Mouse (Mus musculus): Measurements from ENCODE around the gene Ralgds.
"Not testable (repeated sequence)": the region's sequence is repeated elsewhere in the genome, so short reads cannot be mapped to it uniquely, and the experiment has no call there.

The Ralgds gene

DNA sequence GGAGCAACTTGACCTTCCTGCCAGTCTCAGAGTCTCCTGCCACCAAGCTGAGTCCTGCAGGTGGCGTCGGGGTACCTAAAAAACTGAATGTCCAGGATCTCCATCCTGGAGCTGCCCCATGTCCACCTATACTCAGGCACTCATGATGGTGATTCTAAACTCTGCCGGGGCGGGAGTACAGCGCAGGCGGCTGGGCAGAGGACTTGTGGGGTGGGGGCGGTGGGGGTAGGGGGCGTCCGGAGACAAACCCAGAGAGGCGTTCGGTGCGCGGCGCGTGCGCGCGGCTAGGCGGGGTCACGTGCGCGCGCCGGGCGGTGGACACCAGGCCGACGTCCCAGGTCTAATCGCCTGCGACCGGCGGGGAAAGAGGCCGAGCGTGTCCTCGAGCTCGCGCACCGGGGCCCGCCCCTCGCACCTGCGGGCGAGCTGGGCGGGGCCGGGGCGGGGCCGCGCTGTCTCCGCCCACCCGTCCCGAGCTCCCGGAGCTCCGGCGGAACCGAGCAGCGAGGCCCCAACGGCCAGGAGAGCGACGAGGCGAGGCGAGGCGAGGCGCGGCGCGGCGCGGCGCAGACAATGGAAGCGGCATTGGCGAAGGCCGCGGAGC lies at the start of gene Ralgds:
Ralgds (plus strand) TSS at position 328 of the 604 bp plus-strand sequence.
- DNase-seq (ENCODE audit: extremely low spot score, low spot score) = peak; percentile 72

DNA sequence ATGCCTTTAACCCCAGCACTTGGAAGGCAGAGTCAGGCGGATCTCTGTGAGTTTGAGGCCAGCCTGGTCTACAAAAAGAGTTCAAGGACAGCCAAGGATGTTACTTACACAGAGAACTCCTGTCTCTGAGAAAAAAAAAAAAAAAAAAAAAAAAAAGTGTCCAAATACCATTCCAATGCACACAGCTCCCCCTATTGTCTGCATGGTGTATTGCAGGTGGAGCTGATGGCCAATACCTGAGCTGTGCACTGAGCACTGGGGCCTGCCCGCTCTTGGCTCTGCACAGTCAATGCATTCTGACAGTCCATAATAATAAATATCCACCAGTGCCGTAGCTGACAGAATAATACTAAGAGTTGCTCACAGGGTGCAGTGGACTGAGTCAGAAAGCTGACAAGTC lies 49.0 kb upstream of the Ralgds start:
- DNase-seq (ENCODE audit: extremely low spot score, low spot score) = peak; percentile 63

DNA sequence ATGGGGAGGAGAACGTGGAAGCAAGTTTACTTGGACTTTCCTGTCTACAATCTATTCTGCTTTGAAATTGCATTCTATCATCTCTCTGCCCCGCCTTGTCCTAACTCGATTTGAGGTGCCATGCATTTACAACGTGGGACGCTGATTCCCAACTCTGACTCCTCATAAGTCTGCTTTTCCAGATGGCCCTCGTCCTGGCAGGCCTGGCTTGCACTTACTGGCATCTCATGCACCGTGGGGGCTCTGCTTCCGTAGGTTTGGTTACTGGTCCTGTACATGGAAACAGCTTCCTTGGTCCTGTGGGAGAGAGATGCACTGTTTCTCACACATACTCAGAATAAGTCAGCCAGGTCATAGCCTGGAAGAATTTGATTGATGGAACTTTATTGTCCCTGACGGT lies 48.0 kb upstream of the Ralgds start:
- DNase-seq (ENCODE audit: extremely low spot score, low spot score) = no peak

DNA sequence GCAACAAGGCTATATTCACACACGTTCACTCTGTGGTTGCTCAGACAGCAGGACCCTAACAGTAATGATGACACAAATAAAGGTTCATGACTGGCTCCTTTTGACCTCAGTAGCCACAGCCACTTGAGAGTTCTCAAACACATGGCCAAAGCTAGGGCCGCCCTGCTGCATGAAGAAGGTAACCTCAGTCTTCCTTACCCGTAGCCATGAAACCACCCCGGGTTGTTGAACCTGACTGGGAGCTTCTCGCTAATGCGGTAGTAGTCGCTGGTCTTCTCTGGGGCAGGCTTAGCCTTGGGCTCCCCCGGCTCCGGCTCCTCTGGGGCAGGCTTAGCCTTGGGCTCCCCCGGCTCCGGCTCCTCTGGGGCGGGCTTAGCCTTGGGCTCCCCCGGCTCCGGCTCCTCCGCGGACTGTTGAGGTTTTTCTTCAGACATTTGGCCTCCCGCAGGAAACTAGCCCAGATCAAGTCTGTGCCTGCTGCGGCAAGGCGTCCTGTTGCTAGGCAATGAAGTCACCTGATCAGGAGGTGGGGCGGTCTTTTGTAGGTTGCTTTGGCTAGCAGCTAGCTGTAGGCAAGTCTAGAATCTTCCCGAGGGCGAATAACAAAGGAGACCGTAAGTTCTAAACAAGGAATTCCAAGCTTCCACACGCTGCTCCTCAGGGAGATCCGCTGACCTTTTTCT lies 46.9 kb upstream of the Ralgds start, which contains the start of gene 1700007K13Rik:
1700007K13Rik (minus strand) TSS at position 497 of the 683 bp plus-strand sequence.
- peak; percentile 74 for DNase-seq (ENCODE audit: extremely low spot score, low spot score)

DNA sequence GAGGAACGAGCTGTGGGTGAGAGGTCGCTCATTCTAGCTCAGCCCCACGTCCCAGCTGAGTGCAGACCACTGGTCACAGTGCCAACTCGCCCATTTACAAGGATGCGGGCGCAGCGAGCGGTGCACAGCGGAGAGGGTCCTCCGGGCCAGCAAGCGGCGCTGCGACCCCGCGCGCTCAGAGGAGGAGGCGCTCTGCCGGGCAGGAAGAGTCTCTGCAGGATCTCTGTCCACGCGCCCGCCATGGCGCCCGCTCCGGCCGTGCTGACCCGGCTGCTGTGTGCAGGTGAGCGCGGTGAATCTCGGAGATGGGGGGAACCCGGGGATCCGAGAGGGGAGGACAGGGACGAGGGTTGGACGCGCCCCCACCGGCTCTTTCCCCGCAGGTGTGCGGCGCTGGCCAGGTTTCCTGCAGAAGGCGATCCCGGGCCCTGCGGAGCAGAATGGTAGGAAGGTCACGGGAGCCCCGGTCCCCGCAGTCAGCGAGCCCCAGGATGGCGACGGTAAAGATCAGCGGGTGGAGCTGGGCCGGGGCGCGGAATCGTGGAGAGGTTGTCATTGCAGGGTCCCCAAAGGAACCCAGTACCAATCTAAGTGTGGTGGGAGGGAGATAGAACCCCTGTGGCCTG lies 45.0 kb upstream of the Ralgds start, which contains the start of gene Mrps2:
Mrps2 (plus strand) TSS at position 207 of the 626 bp plus-strand sequence.
- DNase-seq (ENCODE audit: extremely low spot score, low spot score) = peak; percentile 93

DNA sequence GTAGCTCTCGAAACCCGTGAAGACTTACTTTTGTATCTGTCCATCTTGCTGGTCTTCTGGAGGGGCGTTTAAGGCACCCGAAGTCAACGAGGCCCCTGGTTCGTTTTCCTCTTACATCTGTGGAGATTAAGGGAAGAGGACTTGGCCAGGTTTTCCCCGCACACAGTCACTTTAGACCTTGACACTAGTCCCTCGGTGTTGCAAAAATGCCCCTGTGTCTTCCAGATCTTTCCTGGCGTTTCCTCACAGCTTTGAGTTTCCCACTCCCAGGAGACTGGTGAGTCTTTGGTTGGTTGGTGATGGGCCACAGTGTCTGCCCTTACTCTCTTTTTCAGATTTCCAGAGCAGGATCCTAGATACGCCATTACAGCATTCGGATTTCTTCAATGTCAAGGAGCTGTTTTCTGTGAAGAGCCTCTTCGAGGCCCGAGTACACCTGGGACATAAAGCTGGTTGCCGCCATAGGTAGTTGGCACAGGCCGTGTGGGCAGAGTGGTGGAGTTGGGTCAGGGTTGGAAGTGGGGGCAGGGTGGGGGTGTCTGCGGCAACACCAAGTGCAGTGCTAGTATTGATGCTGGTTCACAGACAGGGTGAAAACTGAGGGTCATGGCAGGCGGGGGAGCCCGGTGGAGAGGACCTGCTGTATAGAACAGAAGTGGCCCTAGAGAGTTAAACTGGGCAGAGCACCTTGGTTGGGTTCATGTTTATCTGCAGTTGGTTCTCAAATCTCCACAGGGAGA lies 44.3 kb upstream of the Ralgds start:
- no peak for DNase-seq (ENCODE audit: extremely low spot score, low spot score)

DNA sequence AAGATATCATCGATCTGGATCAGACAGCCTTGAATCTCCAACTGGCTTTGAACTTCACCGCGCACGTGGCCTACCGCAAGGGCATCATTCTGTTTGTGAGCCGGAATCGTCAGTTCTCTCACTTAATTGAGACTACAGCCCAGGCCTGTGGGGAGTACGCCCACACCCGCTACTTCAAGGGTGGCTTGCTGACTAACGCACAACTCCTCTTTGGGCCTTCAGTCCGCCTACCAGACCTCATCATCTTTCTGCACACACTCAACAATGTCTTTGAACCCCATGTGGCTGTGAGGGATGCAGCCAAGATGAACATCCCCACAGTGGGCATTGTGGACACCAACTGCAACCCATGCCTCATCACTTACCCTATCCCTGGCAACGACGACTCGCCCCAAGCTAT lies 43.5 kb upstream of the Ralgds start:
- DNase-seq (ENCODE audit: extremely low spot score, low spot score) = no peak

DNA sequence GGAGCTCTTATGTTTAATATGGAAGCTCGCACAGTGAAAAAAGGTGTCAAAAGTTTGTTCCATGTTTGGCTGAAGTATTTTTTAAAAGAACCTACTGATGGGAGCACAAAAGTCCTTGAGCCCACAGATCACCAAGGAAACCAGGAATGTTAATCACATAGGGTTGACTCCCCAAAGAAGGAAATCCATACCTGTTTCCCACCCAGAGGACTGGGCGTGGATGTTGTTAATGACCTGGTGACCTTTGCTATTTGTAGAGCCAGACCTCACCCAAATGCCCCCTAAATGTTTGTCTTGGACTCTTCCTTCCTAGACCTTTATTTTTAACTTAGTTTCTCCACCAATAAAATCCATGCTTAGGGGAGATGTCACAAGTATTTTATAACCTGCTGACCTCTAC lies 42.3 kb upstream of the Ralgds start:
- no peak for DNase-seq (ENCODE audit: extremely low spot score, low spot score)

DNA sequence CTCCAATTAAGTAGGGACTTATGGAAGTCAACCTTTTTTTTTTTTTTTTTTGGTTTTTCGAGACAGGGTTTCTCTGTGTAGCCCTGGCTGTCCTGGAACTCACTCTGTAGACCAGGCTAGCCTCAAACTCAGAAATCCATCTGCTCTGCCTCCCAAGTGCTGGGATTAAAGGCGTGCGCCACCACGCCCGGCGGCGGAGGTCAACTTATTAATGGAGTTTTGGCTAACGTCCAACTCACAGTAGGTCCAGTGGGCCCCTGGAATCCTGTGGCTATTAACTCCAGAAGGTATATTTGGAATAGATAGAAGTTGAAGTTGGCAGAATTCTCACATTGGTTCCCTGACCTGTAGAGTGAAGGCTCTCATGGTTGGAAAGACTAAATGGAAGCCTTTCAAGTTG lies 40.9 kb upstream of the Ralgds start:
- DNase-seq (ENCODE audit: extremely low spot score, low spot score) = not testable (repeated sequence)

DNA sequence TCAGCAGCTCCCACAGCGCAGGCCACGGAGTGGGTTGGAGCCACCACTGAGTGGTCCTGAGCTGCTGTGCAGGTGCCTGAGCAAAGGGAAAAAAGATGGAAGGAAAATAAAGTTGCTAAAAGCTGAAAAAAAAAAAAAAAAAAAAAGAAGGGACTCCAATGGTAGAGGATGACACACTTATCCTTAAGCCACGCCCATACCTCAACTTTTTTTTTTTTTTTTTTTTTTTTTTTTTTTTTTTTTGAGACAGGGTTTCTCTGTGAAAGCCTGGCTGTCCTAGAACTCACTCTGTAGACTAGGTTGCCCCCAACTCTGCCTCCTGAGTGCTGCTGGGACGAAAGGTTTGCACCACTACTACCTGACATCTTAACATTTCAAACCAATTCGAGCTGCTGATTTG lies 34.9 kb upstream of the Ralgds start:
- not testable (repeated sequence) for DNase-seq (ENCODE audit: extremely low spot score, low spot score)

DNA sequence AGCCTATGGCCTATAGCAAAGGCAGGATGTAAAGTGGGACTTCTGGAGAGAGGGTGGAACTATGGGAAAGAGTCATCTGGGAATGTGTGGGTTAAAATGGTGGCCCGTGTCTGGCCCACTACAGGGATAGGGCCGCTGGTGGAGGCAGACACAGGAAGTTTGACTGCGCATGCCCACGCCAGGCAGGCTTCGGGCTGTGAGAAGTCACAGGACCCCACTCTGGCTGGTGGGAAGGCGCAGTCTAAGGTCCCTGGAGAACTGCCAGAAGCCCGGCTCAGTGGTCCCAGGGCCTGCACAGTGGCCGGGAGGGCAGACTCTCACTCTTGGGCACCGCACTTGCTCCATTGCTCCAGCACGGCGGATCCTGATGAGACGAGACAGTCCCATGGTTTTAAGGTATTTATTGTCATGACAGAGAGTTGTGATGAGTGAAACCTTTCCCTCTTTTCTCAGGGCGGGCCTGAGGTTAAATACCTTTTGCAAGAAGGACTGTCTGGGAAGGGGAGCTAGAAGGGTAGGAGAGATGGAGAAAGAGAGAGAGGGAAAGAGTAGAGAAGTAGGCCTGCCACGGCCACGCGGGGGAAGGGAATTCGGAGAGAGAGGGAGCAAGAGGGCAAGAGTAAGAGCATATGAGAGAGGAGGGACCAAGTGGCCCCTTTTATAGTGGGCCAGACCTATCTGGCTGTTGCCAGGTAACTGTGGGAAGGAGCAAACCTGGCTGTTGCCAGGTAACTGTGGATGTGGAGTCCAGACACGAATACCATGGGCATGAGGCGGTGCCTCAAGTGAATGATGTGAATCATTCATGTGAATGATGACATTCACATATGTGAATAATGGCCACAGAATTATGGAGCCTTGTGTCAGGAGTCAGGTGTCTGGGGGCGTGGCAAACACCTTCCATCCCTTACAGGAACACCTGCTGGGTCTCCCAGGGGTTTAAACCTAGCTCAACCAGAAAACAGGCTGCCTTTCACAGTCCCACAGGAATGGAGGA lies 33.4 kb upstream of the Ralgds start:
- no peak for DNase-seq (ENCODE audit: extremely low spot score, low spot score)

DNA sequence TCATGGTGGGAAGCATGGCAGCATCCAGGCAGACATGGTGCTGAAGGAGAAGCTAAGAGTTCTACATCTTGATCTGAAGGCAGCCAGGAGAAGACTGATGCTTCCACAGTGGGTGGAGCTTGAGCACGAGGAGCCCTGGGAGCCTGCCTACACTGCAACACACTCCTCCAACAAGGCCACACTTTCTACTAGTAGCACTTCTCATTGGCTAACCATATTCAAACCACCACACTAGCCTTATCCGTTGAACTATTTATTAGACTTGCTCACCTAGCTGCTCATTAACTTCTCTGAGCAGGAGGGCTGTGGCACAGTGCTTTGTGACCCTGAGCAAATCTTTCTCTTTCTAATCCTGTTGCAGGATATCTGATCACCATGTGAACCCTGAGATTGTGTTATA lies 29.1 kb upstream of the Ralgds start:
- DNase-seq (ENCODE audit: extremely low spot score, low spot score) = no peak

DNA sequence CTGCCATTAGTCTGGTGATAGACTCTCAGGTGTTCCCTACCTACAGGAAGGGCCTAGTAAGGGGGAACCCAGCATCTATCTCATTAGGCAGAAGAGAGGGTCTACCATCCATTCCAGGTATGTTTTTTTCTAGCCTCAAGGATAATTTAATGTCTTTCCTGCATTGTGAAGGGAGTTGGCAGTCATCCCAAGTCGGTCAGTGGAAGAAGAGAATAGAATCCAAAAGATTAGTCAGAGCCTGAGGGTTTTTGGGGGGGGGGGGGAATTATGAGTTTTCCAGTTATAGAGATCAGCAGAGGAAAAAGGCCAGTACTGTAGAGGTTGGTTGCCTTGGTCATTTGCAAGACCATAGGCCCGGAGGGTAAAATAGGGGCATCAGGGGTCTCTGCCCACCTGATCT lies 18.4 kb upstream of the Ralgds start:
- no peak for DNase-seq (ENCODE audit: extremely low spot score, low spot score)

DNA sequence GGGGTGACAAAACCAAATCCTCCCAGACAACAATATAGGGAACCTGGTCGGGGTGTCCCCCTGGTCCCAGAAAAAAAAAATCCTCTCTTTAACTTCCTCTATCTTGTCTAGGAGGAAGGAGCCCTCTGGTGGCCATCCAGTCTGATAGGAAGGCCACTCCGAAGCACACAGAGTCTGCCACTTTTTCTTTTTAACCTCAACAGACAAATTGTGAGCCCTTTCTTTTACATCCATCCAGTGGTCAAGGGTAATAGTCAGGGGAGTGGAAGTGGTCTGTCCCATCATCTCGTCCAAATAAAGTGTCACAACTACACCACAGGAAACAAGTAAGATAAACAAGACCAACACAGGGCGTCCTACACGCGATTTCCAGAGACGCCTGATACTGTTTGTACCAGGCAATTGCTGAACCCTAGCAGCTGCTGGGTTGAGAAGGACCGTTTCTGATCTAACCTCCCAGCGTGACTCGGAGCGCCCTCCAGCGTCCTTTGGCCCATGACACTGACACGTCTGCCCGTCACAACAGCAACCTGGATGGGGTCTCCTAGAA lies 17.6 kb upstream of the Ralgds start:
- no peak for DNase-seq (ENCODE audit: extremely low spot score, low spot score)

DNA sequence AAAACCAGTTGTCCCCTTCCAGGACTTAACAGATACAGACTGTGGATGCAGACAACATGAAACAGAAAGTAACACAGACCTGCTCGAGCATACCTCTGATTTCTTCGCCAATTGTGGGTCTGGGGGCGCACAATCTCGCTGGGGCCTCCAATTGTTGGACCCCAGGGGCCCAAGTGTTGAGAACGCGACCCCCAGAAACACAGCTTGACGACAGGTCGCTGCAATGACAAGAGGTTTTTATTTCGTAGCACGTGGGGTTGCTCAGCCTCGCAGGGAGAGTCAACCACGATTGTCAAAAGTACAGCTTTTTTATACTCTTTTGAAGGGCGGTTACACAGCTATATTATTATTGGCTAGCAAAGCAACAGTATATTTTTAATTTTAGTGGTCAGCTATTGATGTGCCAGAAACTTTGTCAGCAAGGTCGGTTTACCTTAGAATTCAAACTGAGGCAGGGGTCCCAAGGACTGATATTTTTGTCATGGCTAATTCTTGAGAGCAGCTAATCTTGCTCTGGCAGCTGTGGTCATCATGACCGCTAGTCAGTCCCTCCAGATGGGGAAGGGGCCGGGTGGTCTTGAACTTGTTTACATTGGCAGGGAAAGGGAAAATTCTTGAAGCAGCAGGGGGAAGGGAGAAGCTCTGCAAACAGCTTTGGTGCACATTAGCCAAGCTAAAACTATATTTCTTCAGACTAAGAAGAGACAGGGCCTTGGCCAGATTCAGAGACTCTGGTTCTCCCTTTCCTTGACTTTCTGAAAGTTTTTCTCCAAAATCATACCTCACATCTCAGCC lies 16.9 kb upstream of the Ralgds start:
- no peak for DNase-seq (ENCODE audit: extremely low spot score, low spot score)

DNA sequence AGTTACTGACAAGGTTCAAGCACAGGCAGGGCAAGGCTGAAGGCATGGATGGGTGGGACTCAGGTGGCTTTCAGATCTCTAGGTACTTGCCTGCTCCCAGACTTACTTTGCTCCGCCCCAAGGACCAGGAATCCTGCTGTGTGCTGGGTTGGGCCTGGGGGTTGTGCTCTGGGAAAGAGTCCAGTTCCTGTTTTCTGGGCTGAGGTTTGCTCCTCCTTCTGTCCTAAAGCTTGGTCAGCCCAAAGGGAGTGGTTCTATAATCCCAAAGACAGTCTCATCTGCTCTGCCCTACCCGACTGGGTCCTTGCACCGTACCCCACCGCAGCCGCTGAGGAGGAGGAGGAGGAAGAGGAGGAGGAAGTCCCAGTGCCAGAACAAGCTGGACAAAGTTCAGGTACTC lies 16.3 kb upstream of the Ralgds start, which contains the start of gene Gbgt1:
Gbgt1 (plus strand) TSS at position 221 of the 400 bp plus-strand sequence.
- DNase-seq (ENCODE audit: extremely low spot score, low spot score) = no peak

DNA sequence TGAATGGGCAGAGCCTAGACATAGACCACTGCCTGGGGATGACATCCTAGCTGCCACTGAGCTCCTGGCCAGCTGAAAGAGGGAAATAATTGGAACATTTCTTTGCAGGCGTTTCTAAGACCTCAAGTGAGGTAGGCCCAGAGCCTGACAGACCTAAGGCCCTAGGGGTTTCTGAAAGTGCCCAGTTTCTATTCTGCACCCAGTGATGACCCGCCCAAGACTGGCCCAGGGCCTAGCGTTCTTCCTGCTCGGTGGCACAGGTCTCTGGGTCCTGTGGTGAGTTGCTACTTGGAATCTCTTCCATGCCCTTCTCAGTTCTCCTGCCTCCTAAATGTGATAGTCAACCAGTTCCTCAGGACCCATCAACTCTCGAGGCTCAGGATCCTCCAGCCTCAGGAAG lies 15.4 kb upstream of the Ralgds start:
- DNase-seq (ENCODE audit: extremely low spot score, low spot score) = no peak

DNA sequence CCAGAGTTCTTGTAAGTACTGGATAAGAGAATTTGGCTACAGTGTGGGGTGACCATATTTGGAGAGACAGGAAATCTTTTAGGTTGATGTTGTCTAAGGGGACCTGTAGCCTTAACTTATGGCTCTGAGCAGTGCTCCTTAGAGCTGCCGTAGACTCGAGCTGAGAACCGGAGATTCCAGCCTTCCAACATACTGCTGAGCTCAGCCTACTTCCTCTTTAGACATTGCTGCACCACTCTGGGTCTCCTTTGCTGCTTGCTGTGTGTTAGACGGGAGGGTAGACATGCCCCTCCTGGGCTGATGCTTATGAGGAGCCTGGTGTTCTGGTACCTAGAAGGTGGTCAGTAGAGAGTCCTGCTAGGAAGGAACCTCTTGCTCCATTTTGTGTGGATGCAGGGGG lies 14.5 kb upstream of the Ralgds start:
- no peak for DNase-seq (ENCODE audit: extremely low spot score, low spot score)

DNA sequence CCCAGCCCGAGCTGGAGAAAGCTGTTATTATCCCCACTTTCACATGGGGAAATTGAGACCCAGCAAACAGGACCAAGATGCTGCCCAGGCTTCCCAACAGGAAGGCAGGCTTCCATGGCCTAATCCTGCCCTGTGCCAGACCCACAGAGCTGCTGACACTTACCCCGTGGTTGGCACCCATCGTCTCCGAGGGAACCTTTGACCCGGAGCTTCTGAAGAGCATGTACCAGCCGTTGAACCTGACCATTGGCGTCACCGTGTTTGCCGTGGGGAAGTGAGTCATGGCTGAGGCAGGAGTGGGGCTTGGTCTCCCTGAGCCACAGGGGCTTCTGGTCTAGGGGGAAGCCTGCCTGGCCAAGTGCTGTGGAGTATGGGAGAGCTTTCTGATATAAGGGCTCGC lies 9.9 kb upstream of the Ralgds start:
- DNase-seq (ENCODE audit: extremely low spot score, low spot score) = no peak

DNA sequence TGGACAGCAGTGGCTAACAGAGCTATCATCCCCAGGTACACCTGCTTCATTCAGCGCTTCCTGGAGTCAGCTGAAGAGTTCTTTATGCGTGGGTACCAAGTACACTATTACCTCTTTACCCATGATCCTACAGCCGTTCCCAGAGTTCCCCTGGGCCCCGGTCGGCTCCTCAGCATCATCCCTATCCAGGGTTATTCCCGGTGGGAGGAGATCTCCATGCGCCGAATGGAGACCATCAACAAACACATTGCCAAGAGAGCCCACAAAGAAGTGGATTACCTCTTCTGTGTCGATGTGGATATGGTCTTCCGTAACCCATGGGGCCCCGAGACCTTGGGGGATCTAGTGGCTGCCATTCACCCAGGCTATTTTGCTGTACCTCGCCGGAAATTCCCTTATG lies 8.2 kb upstream of the Ralgds start:
- no peak for DNase-seq (ENCODE audit: extremely low spot score, low spot score)
